Mouse (Mus musculus): ENCODE measurements around the gene Palld. TPM values are rescaled to one million over a fixed set of nuclear protein-coding genes. Genes with fewer than 3 reads are reported as not detected.

The Palld gene
- total and polyA plus RNA-seq, 2 experiments from 2014 or later: 10.7 to 11.0 TPM

- no peak overlapping the region for H3K9ac ChIP-seq
- H3K9me3 ChIP-seq (ENCODE audit: low read length): no peaks in the 10 kb centered on the region
- no peaks in the 10 kb centered on the region for H3K4me1 ChIP-seq (ENCODE audit: insufficient read depth)
- 48% methylated on average over 11 of the region's 11 CpGs for WGBS
- no peaks in the 10 kb centered on the region for H3K27me3 ChIP-seq (ENCODE audit: insufficient read depth, low read length)
- TF ChIP-seq CTCF (IDR thresholded peaks at IDR 0.05; ENCODE audit: low read depth): peak; percentile 57
- peak; percentile 27 for DNase-seq
- no peak overlapping the region for H3K4me3 ChIP-seq (ENCODE audit: low read depth, low read length)
- no peak overlapping the region for H3K27ac ChIP-seq (ENCODE audit: low read depth, low read length)
- peak; percentile 43; the same call in 1 of the 2 replicates for ATAC-seq
- H3K4me2 ChIP-seq (ENCODE audit: low read depth): no peak overlapping the region
- no peaks in the 10 kb centered on the region for H3K36me3 ChIP-seq (ENCODE audit: insufficient read depth)
Observed at GRCm38 (mm10) chr8:61479506-61480214, 422.8 kb downstream of the Palld start.

DNA sequence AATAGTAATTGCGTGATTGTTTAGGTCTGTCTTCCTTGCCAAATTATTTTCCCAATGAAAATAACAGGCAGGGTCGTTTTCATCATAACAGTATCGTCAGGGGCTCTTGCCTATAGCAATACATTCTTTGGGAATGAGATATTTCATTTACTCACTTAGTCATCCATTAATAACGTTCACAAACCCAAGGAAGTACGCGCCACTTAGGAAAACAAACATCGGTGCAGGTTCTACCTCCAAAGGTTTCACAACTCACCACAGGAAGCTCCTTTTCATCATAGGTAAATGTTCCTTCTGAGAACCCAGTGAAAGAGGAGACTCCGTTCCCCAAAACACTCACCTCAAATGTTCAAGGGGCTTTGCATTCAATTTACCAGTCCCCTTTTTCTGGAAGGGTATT, 423.7 kb downstream of the Palld start:
- Histone ChIP-seq H3K9me3 (ENCODE audit: low read length) (no peaks in the 10 kb centered on the region), H3K9ac (no peak overlapping the region), H3K27ac (ENCODE audit: low read depth, low read length) (no peak overlapping the region), H3K36me3 (ENCODE audit: insufficient read depth) (no peaks in the 10 kb centered on the region), H3K4me3 (ENCODE audit: low read depth, low read length) (no peak overlapping the region), H3K4me1 (ENCODE audit: insufficient read depth) (no peaks in the 10 kb centered on the region), H3K4me2 (ENCODE audit: low read depth) (no peak overlapping the region), H3K27me3 (ENCODE audit: insufficient read depth, low read length) (no peaks in the 10 kb centered on the region)
- no peak for ATAC-seq
- WGBS: 63% methylated on average over 8 of the region's 8 CpGs
- no peak for DNase-seq
- TF ChIP-seq CTCF (IDR thresholded peaks at IDR 0.05; ENCODE audit: low read depth): no peak

DNA sequence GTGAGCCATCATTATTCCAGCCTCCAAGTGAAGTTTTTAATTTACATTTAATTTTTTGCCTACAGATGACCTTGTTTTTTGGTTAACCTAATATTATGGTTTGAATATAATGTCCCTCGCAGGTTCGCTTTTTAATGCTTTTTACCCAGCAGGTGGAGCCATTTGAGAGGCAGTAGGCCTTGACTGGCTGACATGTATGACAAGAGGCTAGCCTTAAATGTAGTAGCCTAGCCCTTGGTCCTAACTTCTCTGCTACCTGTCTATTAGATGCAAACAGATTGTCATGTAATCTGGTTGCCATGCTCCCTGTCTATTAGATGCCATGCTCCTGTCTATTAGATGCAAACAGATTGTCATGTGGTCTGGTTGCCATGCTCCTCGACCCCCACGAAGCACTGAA, 424.3 kb downstream of the Palld start:
- no peak for ATAC-seq
- H3K4me1 ChIP-seq (ENCODE audit: insufficient read depth): no peaks in the 10 kb centered on the region

GRCm38 (mm10) chr8:61476160-61476559, 426.3 kb downstream of the Palld start:
- 88% methylated on average over 9 of the region's 9 CpGs for WGBS
- DNase-seq (no peak), ATAC-seq (no peak)
- H3K4me2 ChIP-seq (ENCODE audit: low read depth): no peak overlapping the region
- no peaks in the 10 kb centered on the region for H3K36me3 ChIP-seq (ENCODE audit: insufficient read depth)
- TF ChIP-seq CTCF (IDR thresholded peaks at IDR 0.05; ENCODE audit: low read depth): no peak
- H3K27me3 ChIP-seq (ENCODE audit: insufficient read depth, low read length): no peaks in the 10 kb centered on the region
- no peak overlapping the region for H3K4me3 ChIP-seq (ENCODE audit: low read depth, low read length)
- H3K9ac ChIP-seq: no peak overlapping the region
- no peaks in the 10 kb centered on the region for H3K9me3 ChIP-seq (ENCODE audit: low read length)
- no peak overlapping the region for H3K27ac ChIP-seq (ENCODE audit: low read depth, low read length)
- no peaks in the 10 kb centered on the region for H3K4me1 ChIP-seq (ENCODE audit: insufficient read depth)

More for the DNA sequence above, 424.3 kb downstream of the Palld start:
- H3K4me2 ChIP-seq (ENCODE audit: low read depth): no peak overlapping the region
- H3K9ac ChIP-seq: no peak overlapping the region
- H3K9me3 ChIP-seq (ENCODE audit: low read length): no peaks in the 10 kb centered on the region
- H3K4me3 ChIP-seq (ENCODE audit: low read depth, low read length): no peak overlapping the region
- no peak for TF ChIP-seq CTCF (IDR thresholded peaks at IDR 0.05; ENCODE audit: low read depth)
- no peak for DNase-seq
- H3K36me3 ChIP-seq (ENCODE audit: insufficient read depth): no peaks in the 10 kb centered on the region
- no peaks in the 10 kb centered on the region for H3K27me3 ChIP-seq (ENCODE audit: insufficient read depth, low read length)
- no peak overlapping the region for H3K27ac ChIP-seq (ENCODE audit: low read depth, low read length)
- WGBS: 96% methylated on average over 4 of the region's 4 CpGs

GRCm38 (mm10) chr8:61475251-61475673, 427.2 kb downstream of the Palld start:
- TF ChIP-seq CTCF (IDR thresholded peaks at IDR 0.05; ENCODE audit: low read depth): no peak
- ATAC-seq: no peak
- 78% methylated on average over 6 of the region's 6 CpGs for WGBS

DNA sequence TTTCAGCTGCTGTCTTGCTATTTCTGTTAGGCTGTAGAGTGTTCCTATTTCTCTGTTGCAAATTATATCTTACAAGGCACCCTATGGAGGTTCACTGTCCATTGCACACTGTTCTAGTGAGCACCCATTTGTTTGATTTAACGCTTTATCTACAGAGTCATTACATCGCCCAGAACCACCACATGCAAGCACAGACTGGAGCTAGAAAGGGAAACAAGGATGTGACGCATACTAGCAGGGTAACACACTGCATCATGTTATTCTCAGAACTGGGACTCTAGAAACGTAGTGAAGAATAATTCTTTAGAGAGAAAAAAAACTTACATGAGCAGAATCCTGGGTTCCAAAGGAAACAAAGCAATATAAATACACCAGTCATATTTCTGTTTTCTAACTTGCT, 432.3 kb downstream of the Palld start:
- no peaks in the 10 kb centered on the region for H3K36me3 ChIP-seq (ENCODE audit: insufficient read depth)
- DNase-seq: no peak
- WGBS: 81% methylated on average over 4 of the region's 4 CpGs
- H3K27ac ChIP-seq (ENCODE audit: low read depth, low read length): no peak overlapping the region
- no peaks in the 10 kb centered on the region for H3K4me1 ChIP-seq (ENCODE audit: insufficient read depth)
- H3K9me3 ChIP-seq (ENCODE audit: low read length): no peaks in the 10 kb centered on the region
- no peak for TF ChIP-seq CTCF (IDR thresholded peaks at IDR 0.05; ENCODE audit: low read depth)
- H3K9ac ChIP-seq: no peak overlapping the region
- ATAC-seq: no peak
- H3K4me2 ChIP-seq (ENCODE audit: low read depth): no peak overlapping the region
- H3K27me3 ChIP-seq (ENCODE audit: insufficient read depth, low read length): no peaks in the 10 kb centered on the region
- H3K4me3 ChIP-seq (ENCODE audit: low read depth, low read length): no peak overlapping the region

More at GRCm38 (mm10) chr8:61475251-61475673, 427.2 kb downstream of the Palld start:
- Histone ChIP-seq H3K9ac (no peak overlapping the region), H3K4me2 (ENCODE audit: low read depth) (no peak overlapping the region), H3K4me3 (ENCODE audit: low read depth, low read length) (no peak overlapping the region), H3K4me1 (ENCODE audit: insufficient read depth) (no peaks in the 10 kb centered on the region), H3K9me3 (ENCODE audit: low read length) (no peaks in the 10 kb centered on the region), H3K27me3 (ENCODE audit: insufficient read depth, low read length) (no peaks in the 10 kb centered on the region), H3K27ac (ENCODE audit: low read depth, low read length) (no peak overlapping the region), H3K36me3 (ENCODE audit: insufficient read depth) (no peaks in the 10 kb centered on the region)
- DNase-seq: no peak

DNA sequence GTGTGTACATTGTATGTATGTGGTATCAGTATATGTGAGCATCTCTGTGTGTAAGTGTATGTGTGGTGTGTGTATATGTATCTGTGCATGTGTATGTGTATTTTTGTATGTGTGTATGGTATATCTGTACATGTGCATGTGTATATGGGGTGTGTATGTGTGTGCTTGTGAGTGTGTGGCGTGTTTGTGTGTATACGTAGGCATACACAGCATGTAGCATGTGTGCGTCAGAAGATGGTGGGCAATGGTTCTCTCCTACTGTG, 435.0 kb downstream of the Palld start:
- no peak for DNase-seq
- ATAC-seq: no peak
- no peaks in the 10 kb centered on the region for H3K36me3 ChIP-seq (ENCODE audit: insufficient read depth)
- no peak overlapping the region for H3K4me2 ChIP-seq (ENCODE audit: low read depth)
- 92% methylated on average over 3 of the region's 3 CpGs for WGBS
- no peaks in the 10 kb centered on the region for H3K4me1 ChIP-seq (ENCODE audit: insufficient read depth)
- H3K4me3 ChIP-seq (ENCODE audit: low read depth, low read length): no peak overlapping the region
- no peak overlapping the region for H3K9ac ChIP-seq
- TF ChIP-seq CTCF (IDR thresholded peaks at IDR 0.05; ENCODE audit: low read depth): no peak
- no peaks in the 10 kb centered on the region for H3K9me3 ChIP-seq (ENCODE audit: low read length)
- H3K27ac ChIP-seq (ENCODE audit: low read depth, low read length): no peak overlapping the region
- H3K27me3 ChIP-seq (ENCODE audit: insufficient read depth, low read length): no peaks in the 10 kb centered on the region
